Mouse (Mus musculus) T-cell, adult 2 months (primary cell): ENCODE measurements around the gene Ptpn12.
A peak's percentile ranks its signal among the peaks of the same experiment; 100 is the strongest.

Source experiments
- DNase-seq: peaks from one replicate; pipeline ENCODE4 v3.0.0; 2022; ENCODE audit warnings: low spot score

The Ptpn12 gene

DNA sequence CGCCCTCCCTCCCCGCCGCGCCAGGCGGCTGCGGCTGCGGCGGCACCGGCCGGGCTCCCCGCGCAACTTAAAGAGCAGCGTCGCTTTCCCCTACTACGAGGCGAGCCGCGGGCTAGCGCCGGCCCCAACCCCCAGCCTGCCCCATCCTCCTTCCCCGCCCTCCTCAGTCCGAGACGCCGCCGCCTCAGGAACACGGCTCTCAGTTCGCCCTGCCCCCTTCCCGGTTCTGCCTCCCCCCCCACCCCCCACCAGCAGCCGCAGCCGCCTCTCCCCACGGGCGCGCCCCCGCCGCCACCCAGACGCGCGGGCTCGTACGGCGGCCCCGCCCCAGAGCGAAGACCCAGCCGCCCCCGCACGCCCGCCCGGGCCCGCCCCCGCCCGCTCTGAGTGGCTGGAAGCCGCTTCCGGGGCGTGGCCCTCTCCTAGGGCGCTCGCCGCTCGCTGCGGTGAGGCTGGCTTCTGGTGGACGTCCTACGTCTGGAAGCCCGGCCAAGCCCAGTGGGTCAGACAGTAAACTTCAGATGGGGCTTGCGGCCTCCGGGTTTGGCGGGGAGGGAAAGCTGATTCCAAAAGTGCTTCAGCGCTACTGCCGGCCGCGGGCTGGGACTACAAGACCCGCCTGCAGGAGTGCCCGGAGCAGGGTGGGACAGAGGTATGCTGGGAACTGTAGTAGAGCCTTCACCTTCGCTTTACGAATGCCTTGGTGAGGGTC lies at the start of gene Ptpn12:
Ptpn12 (minus strand) TSS at position 92 of the 712 bp plus-strand sequence.
- peak; percentile 92 for DNase-seq

GRCm38 (mm10) chr5:21091179-21091578 lies 35.5 kb upstream of the Ptpn12 start:
- no peak for DNase-seq

GRCm38 (mm10) chr5:21057217-21057616 lies 1.5 kb upstream of the Ptpn12 start:
- DNase-seq = no peak

DNA sequence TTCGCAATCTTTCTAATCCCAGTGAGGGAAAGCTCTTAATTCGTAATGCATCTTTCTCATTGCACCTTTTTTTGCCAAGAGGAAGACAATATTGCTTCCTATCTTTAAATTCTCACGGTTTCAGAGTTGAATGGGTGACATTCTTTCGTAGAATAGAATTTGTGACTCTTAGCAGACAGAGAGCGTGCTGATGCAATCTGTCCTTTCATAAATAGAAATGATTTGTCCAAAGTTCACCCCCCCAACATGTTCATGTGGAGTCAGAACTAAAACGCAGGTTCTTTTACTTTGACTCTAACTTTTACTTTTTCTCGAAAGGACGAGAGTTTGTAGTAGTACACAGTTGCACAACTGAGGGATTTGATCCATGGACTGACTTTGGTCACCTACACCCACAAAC lies 884 bp upstream of the Ptpn12 start:
- no peak for DNase-seq

DNA sequence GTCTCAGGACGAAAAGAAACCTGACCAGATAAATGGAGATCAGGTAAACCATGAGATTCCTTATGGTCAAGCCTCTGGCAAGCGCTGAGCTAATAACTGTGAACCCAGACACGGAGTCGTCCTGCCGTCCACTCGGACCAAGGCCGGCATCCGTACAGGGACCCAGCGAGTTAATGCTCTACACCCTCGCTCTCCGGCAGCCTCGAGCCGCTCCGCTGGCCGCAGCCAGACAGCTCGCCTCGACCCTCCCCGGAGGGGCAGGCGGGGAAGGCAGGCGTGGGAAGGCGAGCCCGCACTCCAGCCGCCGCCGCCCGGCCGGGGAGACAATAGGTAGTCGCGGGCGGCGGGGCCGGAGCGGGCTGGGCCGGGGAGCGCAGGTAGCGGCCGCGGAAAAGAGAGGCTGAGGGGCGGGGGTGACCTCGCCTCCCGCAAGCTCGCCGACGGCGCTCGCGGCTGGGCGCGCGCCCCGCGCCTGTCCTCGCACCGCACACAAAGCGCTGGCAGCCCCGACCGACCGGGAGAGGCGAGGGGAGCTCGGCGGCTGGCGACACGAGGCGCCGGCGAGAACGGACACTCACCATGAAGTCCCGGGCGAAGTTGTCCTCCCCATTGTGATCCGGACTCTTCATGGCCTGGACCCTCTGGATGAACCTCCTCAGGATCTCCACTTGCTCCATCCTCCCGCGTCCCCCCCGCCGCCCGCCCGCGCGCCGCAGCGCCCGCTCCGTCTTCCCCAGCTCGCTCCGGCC lies 466 bp downstream of the Ptpn12 start:
- no peak for DNase-seq

DNA sequence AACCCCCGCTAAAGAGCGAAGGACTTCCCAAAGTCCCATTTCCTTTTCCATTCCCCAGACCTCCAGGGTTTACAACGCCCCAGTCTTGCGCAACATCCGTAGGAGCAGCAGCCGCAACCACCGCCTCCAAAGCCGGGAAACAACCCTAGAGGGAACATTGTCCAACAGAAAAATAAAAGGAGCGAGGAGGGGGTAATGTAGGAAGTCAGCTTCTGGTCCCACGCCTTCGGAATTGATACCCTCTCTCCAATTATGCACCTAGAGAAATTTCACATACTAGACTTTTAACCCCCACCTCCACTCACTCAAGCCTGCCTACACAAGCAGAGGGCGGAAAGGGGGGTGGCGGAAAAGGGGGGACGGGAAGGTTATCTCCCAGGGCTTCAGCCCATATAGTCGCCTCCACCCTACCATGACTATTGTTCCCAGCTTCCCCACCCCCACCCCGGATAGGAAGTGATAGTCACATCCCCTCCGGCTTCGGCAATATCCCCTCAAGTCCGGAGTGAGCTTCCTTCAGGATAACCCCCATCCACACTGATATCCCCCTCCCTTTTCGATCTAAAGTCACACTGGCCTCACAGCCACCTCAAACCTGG lies 1.1 kb downstream of the Ptpn12 start:
- DNase-seq = no peak

DNA sequence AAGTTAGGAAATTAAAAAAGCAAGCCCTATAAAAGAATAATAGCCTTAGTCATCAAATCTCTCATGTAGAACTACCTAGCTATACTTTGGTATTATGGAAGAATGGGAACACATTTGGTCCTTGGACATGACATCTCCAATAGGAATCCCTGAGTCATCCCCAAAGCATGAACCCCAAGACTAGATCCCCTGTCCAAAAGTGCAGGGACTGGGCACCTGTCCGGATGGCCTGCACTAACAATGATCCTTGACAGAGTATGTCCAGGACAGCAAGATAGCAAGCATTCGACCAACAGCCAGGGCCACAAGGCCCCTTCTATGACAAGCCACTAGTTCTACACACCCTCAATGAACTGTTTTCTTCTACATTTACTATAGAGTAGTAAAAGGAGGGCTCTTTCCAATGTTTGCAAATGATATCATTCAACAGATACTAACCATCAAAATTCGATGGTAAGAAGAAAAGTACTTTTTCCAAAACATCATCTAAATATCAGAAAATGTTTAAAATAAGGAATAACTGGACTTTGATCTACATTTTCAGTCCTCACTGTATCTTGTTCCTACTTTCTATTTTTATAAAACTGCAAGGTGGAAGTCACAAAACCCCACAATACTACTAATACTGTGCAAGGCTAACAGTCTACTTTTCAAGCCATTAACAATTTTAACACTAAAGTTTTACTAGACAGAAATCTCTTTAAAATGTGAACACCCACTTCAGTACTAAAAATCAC lies 2.0 kb downstream of the Ptpn12 start:
- no peak for DNase-seq

- no peak for DNase-seq
Measured at GRCm38 (mm10) chr5:21052521-21052920, 3.2 kb downstream of the Ptpn12 start.

DNA sequence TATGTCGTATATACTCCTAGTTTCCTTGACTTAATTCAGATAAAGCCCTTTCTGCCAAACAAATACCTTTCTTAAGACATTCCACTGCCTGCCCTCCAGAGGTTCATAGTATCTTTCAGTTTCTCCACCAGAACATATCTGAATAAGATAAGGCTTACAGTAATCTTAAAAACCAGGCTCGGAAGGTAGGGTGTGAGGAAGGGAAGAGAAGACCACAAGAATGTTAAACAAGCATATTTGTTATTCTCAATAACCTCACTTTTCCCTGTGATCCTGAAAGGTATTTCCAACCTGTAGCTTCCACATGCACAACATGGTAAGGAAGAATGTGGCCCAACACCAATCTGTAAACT lies 5.0 kb downstream of the Ptpn12 start:
- no peak for DNase-seq

DNA sequence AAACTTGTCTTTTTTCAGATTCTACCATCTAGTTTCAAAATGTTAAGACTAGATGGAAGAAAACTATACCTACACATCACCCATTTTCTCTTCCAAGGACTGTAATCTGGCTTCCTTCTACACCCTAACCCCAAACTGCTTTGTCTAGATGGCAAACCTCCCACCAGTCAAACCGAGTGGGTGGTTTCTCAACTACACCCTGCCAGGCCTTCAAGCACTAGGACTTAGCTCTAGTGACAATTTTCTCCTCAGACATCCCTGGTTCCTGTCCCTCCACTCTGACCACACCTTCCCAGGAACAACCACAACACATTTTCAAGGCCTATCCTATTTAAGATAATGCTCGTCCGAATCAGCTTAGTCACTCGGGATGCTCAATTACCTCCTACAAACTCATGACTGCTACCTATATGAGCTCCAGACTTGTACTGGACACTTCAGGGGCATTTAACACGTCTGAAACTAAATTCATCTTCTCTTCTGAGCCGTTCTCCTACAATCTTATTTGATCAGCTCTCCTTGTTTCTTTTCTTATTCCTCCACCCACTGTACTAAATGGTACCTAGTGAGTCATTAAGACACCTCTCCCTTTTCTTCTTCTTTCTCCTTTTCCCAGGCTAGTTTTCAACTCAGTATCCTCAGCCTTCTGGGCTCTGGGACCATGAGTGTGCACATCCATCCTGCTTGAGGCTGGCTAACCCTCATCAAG lies 5.5 kb downstream of the Ptpn12 start:
- no peak for DNase-seq

DNA sequence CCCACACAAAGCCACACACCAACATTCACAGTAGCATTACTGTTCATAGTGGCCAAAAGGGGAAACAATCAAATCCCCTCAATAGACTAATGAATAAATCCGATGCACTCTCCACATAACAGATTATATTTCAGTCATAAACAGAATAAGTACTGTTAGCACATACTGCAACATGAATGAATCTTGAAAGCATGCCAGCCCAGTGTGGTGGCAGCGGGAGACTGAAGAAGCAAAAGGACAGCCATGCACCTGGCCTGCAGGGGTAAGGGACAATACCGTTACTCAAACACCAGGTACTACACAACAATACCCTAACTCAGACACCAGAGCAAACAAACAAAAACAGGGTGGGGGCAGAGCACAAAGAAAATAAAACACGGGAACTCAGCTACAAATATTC lies 6.7 kb downstream of the Ptpn12 start:
- DNase-seq = no peak

DNA sequence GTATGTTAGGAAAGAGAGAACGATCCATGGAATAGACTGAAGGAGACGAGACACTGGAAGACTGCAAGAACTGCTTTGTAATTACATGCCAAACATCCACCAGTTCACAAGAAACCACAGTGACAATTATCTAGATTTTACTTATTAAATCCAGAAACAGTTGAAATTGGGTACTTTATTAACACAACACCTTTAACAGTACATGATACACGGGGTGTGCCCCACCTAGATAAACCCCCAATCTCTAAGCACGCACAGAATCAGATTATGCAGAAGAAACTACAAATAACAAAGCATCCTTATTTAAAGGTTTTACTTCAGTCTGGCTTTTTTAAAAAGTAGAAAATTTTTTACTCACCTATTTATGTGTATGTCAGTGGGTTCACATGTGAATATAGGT lies 8.6 kb downstream of the Ptpn12 start:
- no peak for DNase-seq

GRCm38 (mm10) chr5:21046150-21047048 lies 9.3 kb downstream of the Ptpn12 start:
- no peak for DNase-seq

DNA sequence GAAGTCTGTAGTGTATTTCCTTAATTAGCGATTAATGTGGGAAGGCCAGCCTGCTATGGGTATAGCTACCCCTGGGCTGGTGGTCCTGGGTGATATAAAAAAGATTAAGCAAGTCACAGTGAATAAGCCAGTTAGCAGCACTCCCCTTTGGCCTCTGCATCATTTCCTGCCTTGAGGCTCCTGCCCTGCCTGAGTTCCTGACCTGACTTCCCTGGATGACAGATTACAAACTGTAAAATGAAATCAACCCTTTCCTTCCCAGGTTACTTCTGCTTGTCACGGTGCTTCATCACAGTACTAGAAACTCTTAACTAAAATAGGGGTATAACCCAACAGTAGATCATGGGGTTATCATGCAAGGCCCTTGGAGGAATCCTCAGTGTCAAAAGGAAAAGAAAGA lies 10.2 kb downstream of the Ptpn12 start:
- no peak for DNase-seq

- no peak for DNase-seq
Measured at GRCm38 (mm10) chr5:21038100-21038499, 17.6 kb downstream of the Ptpn12 start.

DNA sequence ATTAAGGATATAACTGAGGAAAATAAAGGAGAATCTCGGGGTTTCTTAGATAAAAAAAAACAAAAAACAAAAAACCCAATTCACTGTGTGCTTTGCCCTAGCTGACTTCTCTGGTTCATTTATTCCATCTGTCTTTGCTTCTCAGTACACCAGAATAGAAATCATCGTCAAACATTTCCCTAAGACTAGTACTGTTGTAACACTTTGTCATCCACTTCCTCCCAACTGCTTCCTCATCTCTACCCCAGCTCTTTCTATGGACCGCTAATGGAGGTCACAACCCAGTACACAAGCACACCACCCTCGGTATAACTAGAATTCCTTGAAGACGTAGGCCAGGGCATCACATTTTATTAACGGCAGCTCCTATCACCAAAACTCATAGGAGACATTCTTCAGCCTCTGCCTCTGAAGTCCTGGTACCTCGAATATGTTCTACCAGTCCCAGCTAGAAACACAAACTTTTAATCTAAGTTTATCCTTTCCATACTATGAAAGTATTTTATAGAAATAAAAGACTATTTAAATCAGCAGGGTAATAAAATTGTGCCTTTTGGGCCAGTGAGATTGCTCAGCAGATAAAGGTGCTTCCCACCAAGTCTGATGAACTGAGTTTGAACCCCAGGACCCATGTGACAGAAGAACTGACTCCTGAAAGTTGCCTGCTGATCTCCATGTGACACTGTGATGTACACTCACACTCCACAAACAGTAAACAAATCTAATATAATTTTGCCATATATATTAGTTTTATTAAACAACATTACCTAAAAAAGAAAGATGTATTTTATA lies 19.8 kb downstream of the Ptpn12 start:
- DNase-seq = no peak

DNA sequence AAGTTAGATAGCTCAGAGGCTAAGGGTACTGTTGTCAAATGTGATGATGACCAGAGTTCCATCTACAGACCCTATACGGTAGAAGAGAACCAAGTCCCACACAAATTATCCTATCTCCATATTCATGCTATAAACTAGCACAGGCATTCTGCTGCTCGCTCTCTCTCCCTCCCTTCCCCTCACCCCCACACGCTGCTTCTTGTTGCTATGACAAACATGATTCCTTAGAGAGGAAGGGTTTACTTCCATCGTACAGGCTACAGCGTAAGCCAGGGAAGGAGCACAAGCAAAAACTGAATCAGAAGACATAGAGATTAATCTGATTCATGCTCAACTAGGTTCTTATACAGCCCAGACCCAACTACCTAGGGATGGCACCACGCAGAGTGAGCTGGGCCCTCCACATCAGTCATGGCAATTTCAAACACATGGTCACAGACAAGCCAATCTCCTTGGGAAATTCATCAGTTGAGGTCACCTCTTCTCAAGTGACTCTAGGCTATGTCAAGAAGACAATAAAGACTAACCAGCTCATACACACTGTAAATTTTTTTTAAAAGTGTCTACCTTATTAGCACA lies 21.2 kb downstream of the Ptpn12 start:
- no peak for DNase-seq

DNA sequence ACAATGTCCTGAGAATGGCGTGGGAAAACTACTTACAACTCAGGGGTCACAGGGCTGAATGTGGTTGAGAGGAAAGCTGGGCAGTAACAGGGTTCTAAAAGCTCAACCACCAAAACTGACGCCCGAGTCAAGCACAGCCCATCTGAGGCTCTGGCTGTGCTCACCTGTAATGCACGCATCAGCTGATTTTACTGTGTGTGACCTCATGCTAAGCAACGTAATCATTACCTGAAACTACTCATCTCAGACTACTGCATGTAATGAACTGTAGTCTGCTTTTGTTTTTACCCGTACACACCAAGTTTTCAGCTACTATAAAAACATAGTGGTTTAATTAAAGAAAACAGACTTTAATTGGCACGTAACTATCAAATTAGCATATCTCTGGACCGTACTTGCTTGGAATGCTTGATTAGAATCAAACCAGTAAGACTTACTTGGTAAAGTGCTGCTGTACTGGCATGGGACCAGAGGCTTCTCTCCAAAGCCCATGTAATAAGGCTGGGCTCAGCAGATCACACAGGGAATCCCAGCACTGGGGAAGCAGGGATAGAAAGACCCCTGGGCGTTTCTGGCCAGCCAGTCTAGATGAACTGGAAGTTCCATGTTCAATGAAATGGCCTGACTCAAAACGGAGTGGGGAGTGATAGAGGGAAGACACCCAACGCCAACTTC lies 22.2 kb downstream of the Ptpn12 start:
- no peak for DNase-seq

GRCm38 (mm10) chr5:21032626-21033025 lies 23.1 kb downstream of the Ptpn12 start:
- no peak for DNase-seq
